Mouse (Mus musculus) MEL (cell line): ENCODE measurements around the gene Fnbp1l. TPM values are rescaled to one million over a fixed set of nuclear protein-coding genes. Genes with fewer than 3 reads are reported as not detected.

Source experiments
- DNase-seq: peaks from one replicate; pipeline ENCODE4 v3.0.0; 2011; ENCODE audit warnings: low read depth, low spot score
- H3K27ac ChIP-seq: 2 replicates; pipeline ENCODE4 v1.5.1; 2012; ENCODE audit warnings: low read depth, mild to moderate bottlenecking, control low read depth, low read length, moderate library complexity; ENCODE audit not compliant: control insufficient read depth
- H3K27me3 ChIP-seq, 2 experiments: fragments of 150-350 bp in 1 of 2; sonication (generic) in 1 of 2; 2 replicates each; pipeline ENCODE4 v1.6.1; 2012; ENCODE audit warnings: low read length in 2 of 2, mild to moderate bottlenecking in 2 of 2, improper control_type of control experiment in 1 of 2, moderate library complexity in 1 of 2; ENCODE audit not compliant: insufficient read depth in 2 of 2, control insufficient read depth in 1 of 2
- H3K36me3 ChIP-seq, 2 experiments: 2 replicates each; pipeline ENCODE4 v1.6.1; 2012 to 2014; ENCODE audit warnings: low read length in 2 of 2, improper control_type of control experiment in 1 of 2, inconsistent platforms in 1 of 2, mild to moderate bottlenecking in 1 of 2; ENCODE audit not compliant: insufficient read depth in 2 of 2, control insufficient read depth in 1 of 2
- H3K4me1 ChIP-seq, 2 experiments: fragments of 150-350 bp in 1 of 2; sonication (generic) in 1 of 2; 2 replicates each; pipeline ENCODE4 v1.6.1; 2012; ENCODE audit warnings: low read length in 2 of 2, improper control_type of control experiment in 1 of 2, mild to moderate bottlenecking in 1 of 2; ENCODE audit not compliant: insufficient read depth in 2 of 2, control insufficient read depth in 1 of 2
- H3K4me3 ChIP-seq, 2 experiments: fragments of 150-350 bp in 1 of 2; sonication (generic) in 1 of 2; 2 replicates each; pipeline ENCODE4 v1.5.1; 2012; ENCODE audit warnings: low read depth in 2 of 2, low read length in 2 of 2, mild to moderate bottlenecking in 2 of 2, moderate library complexity in 2 of 2, control low read depth in 1 of 2, improper control_type of control experiment in 1 of 2; ENCODE audit not compliant: control insufficient read depth in 1 of 2, insufficient read depth in 1 of 2
- H3K79me2 ChIP-seq: 2 replicates; pipeline ENCODE4 v1.6.1; 2012; ENCODE audit warnings: mild to moderate bottlenecking, low read length, moderate library complexity; ENCODE audit not compliant: control insufficient read depth, poor library complexity, insufficient read depth
- H3K9ac ChIP-seq: 2 replicates; pipeline ENCODE4 v1.6.1; 2012; ENCODE audit warnings: low read depth, mild to moderate bottlenecking, control low read depth, low read length, moderate library complexity; ENCODE audit not compliant: control insufficient read depth, poor library complexity, severe bottlenecking
- H3K9me3 ChIP-seq: fragments of 150-350 bp; sonication (generic); replicated peaks from 2 replicates; pipeline ENCODE4 v1.6.1; 2012; ENCODE audit warnings: mild to moderate bottlenecking, low read length, improper control_type of control experiment, moderate library complexity; ENCODE audit not compliant: insufficient read depth
- E2F4 ChIP-seq: IDR thresholded peaks from 2 replicates; pipeline ENCODE4 v1.6.1; 2011; ENCODE audit warnings: low read depth, low read length, improper control_type of control experiment, borderline replicate concordance
- ELF1 ChIP-seq: IDR thresholded peaks from 2 replicates; pipeline ENCODE4 v1.6.1; 2014; ENCODE audit warnings: low read depth, mild to moderate bottlenecking, inconsistent platforms, low read length, improper control_type of control experiment, moderate library complexity
- ETS1 ChIP-seq: IDR thresholded peaks from 2 replicates; pipeline ENCODE4 v1.6.1; 2012; ENCODE audit warnings: low read depth, mild to moderate bottlenecking, inconsistent platforms, low read length, improper control_type of control experiment, moderate library complexity
- GABPA ChIP-seq: IDR thresholded peaks from 2 replicates; pipeline ENCODE4 v1.6.1; 2012; ENCODE audit warnings: low read depth, mild to moderate bottlenecking, inconsistent platforms, low read length, improper control_type of control experiment, moderate library complexity
- JUND ChIP-seq: IDR thresholded peaks from 2 replicates; pipeline ENCODE4 v1.6.1; 2011; ENCODE audit warnings: low read depth, mild to moderate bottlenecking, improper control_type of control experiment, low read length
- MAZ ChIP-seq: IDR thresholded peaks from 2 replicates; pipeline ENCODE4 v1.6.1; 2012; ENCODE audit warnings: low read depth, mild to moderate bottlenecking, inconsistent platforms, low read length, improper control_type of control experiment
- MEF2A ChIP-seq: IDR thresholded peaks from 2 replicates; pipeline ENCODE4 v1.6.1; 2014; ENCODE audit warnings: low read depth, mild to moderate bottlenecking, inconsistent platforms, low read length, improper control_type of control experiment; ENCODE audit not compliant: poor library complexity, insufficient replicate concordance, severe bottlenecking; ENCODE audit errors: extremely low read depth
- MXI1 ChIP-seq: IDR thresholded peaks from 2 replicates; pipeline ENCODE4 v1.6.1; 2011; ENCODE audit warnings: mild to moderate bottlenecking, low read depth, low read length, improper control_type of control experiment
- MYC ChIP-seq: IDR thresholded peaks from 2 replicates; pipeline ENCODE4 v1.6.1; 2011; ENCODE audit warnings: low read depth, mild to moderate bottlenecking, low read length, improper control_type of control experiment, moderate library complexity
- NRF1 ChIP-seq: IDR thresholded peaks from 2 replicates; pipeline ENCODE4 v1.6.1; 2014; ENCODE audit warnings: low read depth, mild to moderate bottlenecking, inconsistent platforms, low read length, improper control_type of control experiment, moderate library complexity; ENCODE audit not compliant: poor library complexity, insufficient read depth, severe bottlenecking
- POLR2AphosphoS5 ChIP-seq: IDR thresholded peaks from 2 replicates; pipeline ENCODE4 v1.6.1; 2012; ENCODE audit warnings: low read depth, borderline replicate concordance, mild to moderate bottlenecking, inconsistent platforms, low read length, moderate library complexity, mixed read lengths
- RCOR1 ChIP-seq: IDR thresholded peaks from 2 replicates; pipeline ENCODE4 v1.6.1; 2012; ENCODE audit warnings: low read depth, mild to moderate bottlenecking, inconsistent platforms, low read length, improper control_type of control experiment
- SIN3A ChIP-seq: IDR thresholded peaks from 2 replicates; pipeline ENCODE4 v1.6.1; 2012; ENCODE audit warnings: low read length, improper control_type of control experiment, inconsistent platforms
- TAL1 ChIP-seq: IDR thresholded peaks from 2 replicates; pipeline ENCODE4 v1.6.1; 2012; ENCODE audit warnings: mild to moderate bottlenecking, inconsistent platforms, low read length, moderate library complexity, mixed read lengths
- TBP ChIP-seq: IDR thresholded peaks from 2 replicates; pipeline ENCODE4 v1.8.0; 2011; ENCODE audit warnings: low read depth, low read length, improper control_type of control experiment
- TCF12 ChIP-seq: IDR thresholded peaks from 2 replicates; pipeline ENCODE4 v1.6.1; 2014; ENCODE audit warnings: low read depth, mild to moderate bottlenecking, inconsistent platforms, low read length, improper control_type of control experiment, moderate library complexity
- UBTF ChIP-seq: IDR thresholded peaks from 2 replicates; pipeline ENCODE4 v1.6.1; 2012; ENCODE audit warnings: low read depth, mild to moderate bottlenecking, inconsistent platforms, low read length, improper control_type of control experiment, moderate library complexity, borderline replicate concordance; ENCODE audit not compliant: insufficient read depth
- polyA plus RNA-seq, 2 experiments: library from polyadenylated mRNA; stranded (reverse) in 1 of 2; unstranded in 1 of 2; fragments of >175 nt in 1 of 2; fragments of >200 nt in 1 of 2; gene quantifications; 2 replicates each; pipeline versions ENCODE4 v1.2.1 to v1.2.4; 2012; ENCODE audit warnings: low replicate concordance in 2 of 2, low read depth in 1 of 2; ENCODE audit not compliant: insufficient read length in 2 of 2, insufficient read depth in 1 of 2, missing spikeins in 1 of 2
- total RNA-seq: library from RNA; depleted of rRNA; stranded (reverse); fragments of 300-350 nt; gene quantifications from 2 replicates; pipeline ENCODE4 v1.2.3, GENCODE M21; 2012

Fnbp1l gene
- total and polyA plus RNA-seq, 3 experiments = not detected

GRCm38 (mm10) chr3:122492872-122493615 is 126.5 kb downstream of the Fnbp1l start:
- no peaks in the 10 kb centered on the region for H3K9me3 ChIP-seq
- no peaks in the 10 kb centered on the region for H3K36me3 ChIP-seq
- H3K79me2 ChIP-seq = no peaks in the 10 kb centered on the region
- no peaks in the 10 kb centered on the region for H3K4me1 ChIP-seq
- no peak overlapping the region for H3K27ac ChIP-seq
- no peak overlapping the region for H3K4me3 ChIP-seq
- TF ChIP-seq SIN3A = no peak
- TF ChIP-seq TCF12 = no peak
- no peak for TF ChIP-seq MYC
- no peak for TF ChIP-seq POLR2AphosphoS5
- TF ChIP-seq ELF1 = no peak
- TF ChIP-seq TAL1 = no peak
- no peak for TF ChIP-seq NRF1
- no peak for TF ChIP-seq MEF2A
- TF ChIP-seq RCOR1 = no peak
- no peak for TF ChIP-seq UBTF
- no peak for TF ChIP-seq TBP
- TF ChIP-seq GABPA = no peak
- no peak for TF ChIP-seq ETS1
- TF ChIP-seq JUND = no peak
- TF ChIP-seq MXI1 = no peak
- TF ChIP-seq, all 39 proteins: peak for 0
- no peak for DNase-seq
- no peak overlapping the region for H3K9ac ChIP-seq
- H3K27me3 ChIP-seq = no peaks in the 10 kb centered on the region

DNA sequence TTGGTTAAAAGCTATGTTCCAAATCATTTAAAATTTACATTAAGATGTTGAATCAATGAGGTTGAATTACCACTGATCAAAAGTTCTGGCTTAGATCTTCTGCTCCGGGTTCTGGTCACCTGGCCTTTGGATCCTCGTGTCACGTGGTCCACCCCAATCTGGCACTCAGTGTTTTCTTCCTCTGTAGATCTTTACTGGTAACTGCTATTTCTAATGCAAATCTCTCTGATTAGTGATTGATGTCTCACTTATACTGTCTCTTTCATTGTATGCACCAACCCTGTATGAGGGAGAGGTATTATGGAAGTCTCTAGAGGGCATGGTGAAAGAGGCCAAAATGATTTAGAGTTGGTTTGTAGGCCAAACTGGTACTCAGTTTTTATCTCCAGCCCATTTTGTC is 127.5 kb downstream of the Fnbp1l start:
- Histone ChIP-seq H3K36me3 (no peaks in the 10 kb centered on the region), H3K9me3 (no peaks in the 10 kb centered on the region), H3K79me2 (no peaks in the 10 kb centered on the region), H3K4me3 (no peak overlapping the region), H3K27ac (no peak overlapping the region), H3K27me3 (no peaks in the 10 kb centered on the region), H3K9ac (no peak overlapping the region), H3K4me1 (no peaks in the 10 kb centered on the region)
- DNase-seq = no peak
- no peak for TF ChIP-seq E2F4
- TF ChIP-seq JUND = no peak
- TF ChIP-seq MAZ = no peak
- TF ChIP-seq MEF2A = no peak
- TF ChIP-seq, all 39 proteins: peak for 0
